Mouse (Mus musculus): ENCODE results near the gene Pawr. TPM values are rescaled to one million over a fixed set of nuclear protein-coding genes. Genes with fewer than 3 reads are reported as not detected.
A peak's percentile ranks its signal among the peaks of the same experiment; 100 is the strongest.

Gene Pawr
- total RNA-seq, 2 experiments from 2014 or later: 3.9 to 4.1 TPM

GRCm38 (mm10) chr10:108350125-108351070 lies 18.5 kb downstream of the Pawr start:
- intact Hi-C loops (cut with DNase I): no loop called here
- no peak for DNase-seq

DNA sequence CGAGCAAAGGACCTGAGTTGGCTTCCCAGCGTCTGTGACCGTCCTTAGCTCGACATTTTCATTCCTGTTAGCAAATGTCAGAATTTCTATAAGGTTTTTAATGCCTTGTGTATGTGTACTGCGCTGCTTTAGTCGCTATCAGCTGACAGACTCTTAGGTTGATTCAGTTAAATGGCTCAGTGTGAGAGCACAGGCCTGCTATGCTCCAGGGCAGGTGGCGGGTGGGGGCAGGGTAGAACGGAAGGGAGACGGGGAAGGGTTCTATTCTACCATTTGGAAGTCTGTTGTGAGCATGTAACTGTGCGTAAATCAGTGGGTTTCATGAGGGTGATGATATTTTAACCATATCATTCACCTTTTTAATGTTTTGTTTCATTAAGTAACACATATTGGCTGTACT lies 21.0 kb downstream of the Pawr start:
- no peak for DNase-seq
- intact Hi-C loops (cut with DNase I): no loop called here

DNA sequence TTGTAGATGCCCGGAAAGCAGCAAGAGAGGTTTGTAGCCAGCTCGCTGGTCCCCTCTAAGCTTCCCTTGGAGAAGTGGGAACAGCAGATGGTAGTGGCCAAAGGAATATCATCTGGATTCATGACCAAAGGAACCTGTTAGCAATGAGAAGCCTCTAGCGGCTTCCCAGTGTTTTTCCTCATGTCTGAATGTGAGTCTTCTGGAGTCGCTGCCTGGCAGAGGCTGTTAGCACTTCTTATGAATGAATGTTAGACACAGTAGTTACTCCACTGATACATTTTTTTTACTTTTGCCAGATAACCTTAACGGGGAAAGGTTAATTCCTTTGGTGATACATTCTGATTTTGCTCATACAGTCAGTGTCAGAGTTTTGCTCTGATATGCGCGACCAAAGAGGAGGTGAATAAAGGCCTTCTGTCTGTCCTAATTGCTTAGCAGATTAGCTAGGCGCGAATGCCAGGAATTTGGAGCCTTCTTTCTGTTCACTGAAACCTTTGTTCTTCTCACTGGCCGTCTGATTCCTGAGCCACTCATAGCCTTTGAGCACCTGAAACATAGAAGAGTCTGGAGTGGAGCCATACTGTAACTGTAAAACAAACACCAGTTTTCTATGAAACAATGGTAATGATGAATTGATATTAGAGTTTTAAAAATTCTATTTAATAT lies 22.9 kb downstream of the Pawr start:
- intact Hi-C loops (cut with DNase I): no loop called here
- no peak for DNase-seq

DNA sequence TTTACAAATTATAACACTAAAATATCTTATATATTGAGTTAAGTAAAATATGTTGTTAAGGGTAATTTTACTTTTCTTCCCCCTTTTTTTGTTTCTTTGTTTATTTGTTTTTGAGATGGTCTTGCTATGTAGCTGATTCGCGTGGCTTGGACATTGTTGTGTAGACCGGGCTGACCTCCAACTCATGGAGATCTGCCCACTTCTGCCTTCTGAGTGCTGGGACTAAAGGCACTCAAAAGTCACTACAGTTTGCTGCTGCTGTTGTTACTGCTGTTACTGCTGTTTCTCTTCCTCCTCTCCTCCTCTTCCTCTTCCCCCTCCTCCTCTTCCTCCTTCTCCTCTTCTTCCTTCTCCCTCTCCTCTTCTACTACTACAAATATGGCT lies 23.5 kb downstream of the Pawr start:
- DNase-seq: peak; percentile 27 to 38
- intact Hi-C loops (cut with DNase I): no loop called here

DNA sequence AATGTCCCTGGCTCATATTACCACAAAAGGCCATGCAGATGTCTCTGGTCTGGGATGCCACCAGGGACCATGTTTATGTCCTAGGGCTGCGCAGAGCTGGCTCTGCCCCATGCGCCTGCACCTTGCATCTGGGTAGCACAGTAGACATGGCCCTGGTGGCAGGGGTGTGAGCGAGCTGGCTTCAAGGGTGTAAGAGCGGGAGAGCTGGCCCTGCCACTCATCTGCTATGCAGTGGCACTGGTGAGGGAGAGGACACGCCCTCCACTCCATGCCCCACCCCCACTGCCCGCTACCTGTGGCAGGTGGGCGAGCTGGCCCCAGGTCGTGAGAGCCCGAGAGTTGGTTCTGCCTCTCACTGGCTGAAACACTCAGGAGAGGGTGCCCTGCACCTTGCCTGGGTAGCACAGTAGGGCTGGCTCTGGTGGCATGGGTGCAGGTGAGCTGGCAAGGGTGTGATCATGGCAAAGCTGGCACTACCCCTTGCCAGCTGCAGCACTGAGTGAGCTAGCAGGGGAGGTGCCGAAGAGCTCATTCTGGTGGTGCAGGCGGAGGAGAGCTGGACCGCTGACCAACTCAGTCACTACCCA lies 24.8 kb downstream of the Pawr start:
- intact Hi-C loops (cut with DNase I): no loop called here
- no peak for DNase-seq

DNA sequence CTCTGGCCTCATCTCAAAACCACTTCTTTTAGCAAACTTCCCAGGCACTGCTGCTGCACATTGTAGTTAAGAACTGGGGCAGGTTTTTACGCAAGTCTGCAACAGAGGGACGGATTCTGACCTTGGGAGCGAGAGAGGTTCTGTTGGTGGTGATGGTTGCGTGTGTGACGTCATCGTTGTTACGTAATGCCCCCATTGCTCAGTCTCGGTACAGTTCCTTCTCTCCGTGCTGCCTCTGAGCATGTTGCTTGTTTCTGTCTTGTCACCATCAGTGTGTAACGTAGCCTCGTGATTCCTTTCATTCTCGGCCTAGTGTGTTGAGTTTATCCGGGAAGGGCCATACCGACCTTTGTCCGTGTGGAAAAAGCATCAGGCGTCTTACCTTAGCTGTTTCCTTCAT lies 28.1 kb downstream of the Pawr start:
- no peak for DNase-seq
- intact Hi-C loops (cut with DNase I): no loop called here

DNA sequence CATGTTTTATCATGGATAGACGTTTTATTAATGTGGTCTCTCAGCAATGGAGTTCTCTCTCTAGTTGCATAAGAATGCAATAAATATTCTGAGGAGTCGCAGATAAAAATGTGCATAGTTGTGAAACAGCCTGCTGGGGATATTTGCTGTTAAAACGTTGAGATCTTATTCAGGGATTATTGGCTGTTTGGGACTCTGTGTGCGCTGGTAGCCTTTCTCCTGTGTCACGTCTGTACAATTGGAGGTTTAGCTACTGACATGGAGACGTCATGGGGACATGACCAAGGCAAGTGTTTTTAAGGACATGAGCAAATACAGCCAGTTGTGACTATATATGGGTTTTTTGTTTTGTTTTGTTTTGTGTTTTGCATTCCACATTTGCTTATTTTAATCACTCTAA lies 28.9 kb downstream of the Pawr start:
- intact Hi-C loops (cut with DNase I): no loop called here
- DNase-seq: no peak

- intact Hi-C loops (cut with DNase I): no loop called here
- DNase-seq: no peak
Measured at GRCm38 (mm10) chr10:108361419-108362155, 29.7 kb downstream of the Pawr start.

DNA sequence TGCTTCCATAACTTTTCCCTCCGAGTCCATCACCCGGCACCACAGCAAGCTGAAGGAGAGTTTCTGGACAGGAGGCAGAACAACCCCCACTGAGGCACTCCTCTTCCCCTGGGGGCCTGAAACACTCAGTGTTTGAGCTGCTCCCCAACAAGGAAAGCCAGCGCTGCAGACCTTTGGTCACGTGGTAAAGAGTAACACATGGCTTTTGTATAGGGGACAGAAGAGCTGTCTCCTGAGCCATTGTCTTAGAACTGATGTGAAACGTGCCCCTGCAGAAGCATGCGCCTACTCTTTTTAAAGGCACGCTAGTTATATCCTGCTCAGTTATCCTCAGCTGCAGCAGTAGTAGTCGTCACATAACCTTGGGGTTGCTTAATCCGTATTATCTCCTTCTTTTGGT lies 32.0 kb downstream of the Pawr start:
- DNase-seq: no peak
- intact Hi-C loops (cut with DNase I): no loop called here

GRCm38 (mm10) chr10:108364946-108365719 lies 33.2 kb downstream of the Pawr start:
- no peak for DNase-seq
- intact Hi-C loops (cut with DNase I): no loop called here

DNA sequence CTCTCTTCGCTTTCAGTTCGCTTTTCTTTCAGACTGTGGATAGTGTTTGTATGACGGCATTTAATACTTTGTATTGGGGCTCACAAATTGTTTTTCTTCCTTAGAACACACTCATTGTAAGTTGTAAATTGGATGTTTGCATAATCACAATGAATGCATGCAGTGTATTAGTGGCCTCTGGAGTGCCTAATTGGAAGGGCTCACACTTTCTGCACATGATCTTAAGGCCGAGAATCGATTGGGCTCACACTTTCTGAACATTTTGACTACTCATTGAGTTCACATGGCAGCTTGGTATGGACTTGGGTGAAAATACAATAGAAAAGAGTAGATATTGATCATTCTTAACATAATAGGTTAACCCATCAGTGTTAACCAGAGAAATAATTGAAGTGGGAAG lies 34.3 kb downstream of the Pawr start:
- DNase-seq: no peak
- intact Hi-C loops (cut with DNase I): no loop called here

DNA sequence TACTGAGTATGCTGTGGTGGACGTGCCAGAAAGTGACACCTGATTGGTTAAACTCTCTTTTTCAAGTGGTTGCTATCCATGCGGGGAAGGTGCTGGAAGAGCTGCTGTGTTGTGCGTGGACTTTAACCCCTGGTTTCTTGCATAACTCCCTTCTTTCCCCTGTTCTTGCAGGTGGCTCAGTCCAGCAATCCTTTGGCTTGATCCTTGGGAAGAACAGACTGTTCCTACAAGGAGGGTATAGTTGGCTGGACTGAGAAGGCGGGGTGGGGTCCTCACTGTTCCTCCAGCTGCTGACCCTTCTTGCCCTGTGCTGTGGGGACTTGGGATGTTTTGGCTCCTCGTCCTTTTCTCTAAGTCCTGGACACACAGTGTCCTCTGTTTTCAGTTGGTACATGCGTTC lies 36.4 kb downstream of the Pawr start:
- intact Hi-C loops (cut with DNase I): no loop called here

GRCm38 (mm10) chr10:108372258-108372657 lies 40.3 kb downstream of the Pawr start:
- DNase-seq: no peak
- intact Hi-C loops (cut with DNase I): no loop called here

More for the DNA sequence above, 36.4 kb downstream of the Pawr start:
- no peak for DNase-seq

- DNase-seq: no peak
- intact Hi-C loops (cut with DNase I): no loop called here
Measured at GRCm38 (mm10) chr10:108372858-108373257, 40.9 kb downstream of the Pawr start.

GRCm38 (mm10) chr10:108375796-108376195 lies 43.9 kb downstream of the Pawr start:
- intact Hi-C loops (cut with DNase I): no loop called here
- DNase-seq: no peak

GRCm38 (mm10) chr10:108376366-108376765 lies 44.4 kb downstream of the Pawr start:
- DNase-seq: no peak
- intact Hi-C loops (cut with DNase I): no loop called here

DNA sequence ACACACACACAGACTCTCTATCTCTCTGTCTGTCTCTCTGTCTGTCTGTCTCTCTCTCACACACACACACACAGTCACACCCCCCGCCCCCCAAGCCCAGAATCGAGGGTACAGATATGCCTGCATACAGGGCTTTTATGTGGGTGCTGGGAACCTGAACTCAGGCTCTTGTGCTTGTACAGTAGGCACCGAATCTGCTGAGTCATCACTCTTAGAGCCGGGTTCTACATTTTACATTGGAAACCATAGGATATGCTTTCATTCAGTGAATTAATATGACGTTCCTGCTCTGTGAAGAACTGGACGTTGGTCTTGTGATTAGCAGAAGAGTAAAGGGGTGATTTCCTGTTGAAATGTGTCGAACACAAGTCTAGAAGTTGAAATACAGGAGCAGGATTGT lies 45.4 kb downstream of the Pawr start:
- intact Hi-C loops (cut with DNase I): no loop called here
- DNase-seq: no peak

DNA sequence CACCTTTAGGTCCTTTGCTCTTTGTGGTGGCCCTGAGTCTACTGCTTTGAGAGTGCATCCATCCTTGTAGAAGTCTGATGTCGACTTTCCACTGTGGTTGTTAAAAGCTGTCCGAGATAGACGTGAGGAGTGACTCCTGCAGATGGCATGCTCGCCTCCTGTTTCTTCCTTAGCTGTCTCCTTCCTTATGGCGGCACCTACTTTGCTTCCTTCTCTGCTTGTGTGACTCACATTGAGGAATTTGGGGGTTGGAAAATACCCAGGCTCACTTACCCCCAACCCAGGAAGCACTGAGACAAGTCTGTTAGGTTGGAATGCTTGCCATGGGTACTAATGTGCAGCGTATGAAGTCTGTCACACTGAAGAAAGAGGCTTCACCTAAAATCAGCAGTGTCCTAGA lies 46.1 kb downstream of the Pawr start:
- intact Hi-C loops (cut with DNase I): no loop called here
- DNase-seq: no peak

- no peak for DNase-seq
- intact Hi-C loops (cut with DNase I): no loop called here
Measured at GRCm38 (mm10) chr10:108378479-108378878, 46.6 kb downstream of the Pawr start.

DNA sequence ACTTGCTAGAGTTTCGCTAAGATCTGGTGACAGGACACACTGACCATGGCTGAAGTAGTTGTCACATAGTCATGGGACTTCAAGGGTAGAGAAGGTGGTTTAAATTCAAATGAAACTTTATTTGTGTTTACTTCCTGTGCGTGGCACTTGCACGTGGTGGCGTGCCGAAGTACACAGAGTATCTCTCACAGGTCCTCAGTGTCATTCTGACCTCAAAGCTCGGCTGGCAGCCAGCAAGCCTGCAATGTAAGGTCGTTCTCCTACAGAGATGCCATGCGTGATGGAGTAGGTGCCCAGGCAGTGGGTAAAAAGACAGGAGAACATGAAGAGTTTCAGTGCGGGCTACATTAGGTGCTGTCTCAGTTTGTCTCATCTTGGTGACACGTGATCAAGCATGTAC lies 48.8 kb downstream of the Pawr start:
- intact Hi-C loops (cut with DNase I): no loop called here
- peak; percentile 27 to 35 for DNase-seq

Measured in heart, postnatal 10 days (tissue).